Mouse (Mus musculus) spleen, adult 2 months (tissue): ENCODE data around the gene Pfdn4. TPM values are rescaled to one million over a fixed set of nuclear protein-coding genes. Genes with fewer than 3 reads are reported as not detected.

ENCODE experiments used
- DNase-seq, 2 experiments: peaks; one replicate each; pipeline versions ENCODE4 v3.0.0 to v3.0.0-alpha.2; 2012 to 2021; ENCODE audit warnings: low spot score in 2 of 2, low read depth in 1 of 2
- H3K27ac ChIP-seq: fragments of 200-500 bp; 2 replicates; pipeline ENCODE4 v1.5.1; 2012; ENCODE audit warnings: low read length, inconsistent platforms; ENCODE audit not compliant: insufficient read depth
- H3K27me3 ChIP-seq: fragments of 200-500 bp; 2 replicates; pipeline ENCODE4 v1.6.1; 2012; ENCODE audit warnings: mild to moderate bottlenecking, moderate library complexity, low read length, inconsistent platforms; ENCODE audit not compliant: control insufficient read depth, insufficient read depth
- H3K36me3 ChIP-seq: fragments of 200-500 bp; 2 replicates; pipeline ENCODE4 v1.6.1; 2012; ENCODE audit warnings: mild to moderate bottlenecking, low read length, inconsistent platforms; ENCODE audit not compliant: control insufficient read depth, insufficient read depth
- H3K4me1 ChIP-seq: fragments of 200-500 bp; 2 replicates; pipeline ENCODE4 v1.6.1; 2011; ENCODE audit warnings: inconsistent platforms; ENCODE audit not compliant: control insufficient read depth, insufficient read depth, insufficient read length
- H3K4me3 ChIP-seq: fragments of 200-500 bp; 2 replicates; pipeline ENCODE4 v1.5.1; 2011; ENCODE audit warnings: mild to moderate bottlenecking, inconsistent platforms; ENCODE audit not compliant: insufficient read depth, insufficient read length; ENCODE audit errors: extremely low read depth
- CTCF ChIP-seq: fragments of 200-500 bp; IDR thresholded peaks from 2 replicates; pipeline ENCODE4 v1.5.1; 2011; ENCODE audit warnings: mild to moderate bottlenecking, inconsistent platforms; ENCODE audit not compliant: insufficient read depth, insufficient read length, insufficient replicate concordance; ENCODE audit errors: extremely low read depth
- POLR2A ChIP-seq: fragments of 200-500 bp; IDR thresholded peaks from 2 replicates; pipeline ENCODE4 v1.6.1; 2011; ENCODE audit warnings: low read depth, low read length, inconsistent platforms
- WGBS: fragments of 180-500 bp; shearing (Covaris S2); methylation state at CpG from one replicate; pipeline ENCODE4 v1.1.7; 2018; 5-methylcytosine and 5-hydroxymethylcytosine counted together
- polyA plus RNA-seq: library from polyadenylated mRNA; depleted of rRNA; stranded (reverse); fragments of >200 nt; gene quantifications from 2 replicates; pipeline ENCODE4 v1.2.3, GENCODE M21; 2012

Pfdn4 gene
- polyA plus RNA-seq, 1 experiment: 3.0 TPM

DNA sequence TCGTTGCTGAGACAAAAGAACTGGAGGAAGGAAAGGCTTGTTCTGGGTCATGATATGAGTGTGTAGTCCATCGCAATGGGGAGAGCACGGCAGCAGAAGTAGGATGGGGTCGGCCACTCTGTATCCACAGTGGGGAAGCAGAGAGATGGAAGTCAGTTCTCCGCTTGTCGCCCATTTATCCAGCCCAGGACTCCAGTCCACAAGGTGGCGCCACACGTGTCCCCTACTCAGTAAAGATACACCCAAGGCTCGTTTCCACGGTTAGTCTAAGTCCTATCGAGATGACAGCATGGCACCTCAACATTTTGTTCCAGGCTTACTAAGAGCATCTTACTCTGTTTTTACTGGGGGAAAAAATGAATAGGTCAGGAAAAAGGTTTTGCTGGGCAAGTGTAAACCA lies 20.0 kb upstream of the Pfdn4 start:
- Histone ChIP-seq H3K36me3 (no peaks in the 10 kb centered on the region), H3K27ac (no peak overlapping the region), H3K27me3 (no peaks in the 10 kb centered on the region), H3K4me1 (no peaks in the 10 kb centered on the region), H3K4me3 (no peak overlapping the region)
- peak in 1 of 2 experiments; percentile 9 for DNase-seq
- WGBS: 68% methylated on average over 11 of the region's 11 CpGs
- TF ChIP-seq CTCF (0 out of 2 replicates have a peak, but pooled peaks have one; percentile 12), POLR2A (no peak)

GRCm38 (mm10) chr2:170476643-170477042 lies 19.6 kb upstream of the Pfdn4 start:
- Histone ChIP-seq H3K36me3 (no peaks in the 10 kb centered on the region), H3K4me1 (no peaks in the 10 kb centered on the region), H3K27me3 (no peaks in the 10 kb centered on the region), H3K4me3 (no peak overlapping the region), H3K27ac (no peak overlapping the region)
- TF ChIP-seq CTCF: no peak
- TF ChIP-seq POLR2A: no peak
- WGBS: 91% methylated on average over 8 of the region's 8 CpGs
- no peak for DNase-seq

DNA sequence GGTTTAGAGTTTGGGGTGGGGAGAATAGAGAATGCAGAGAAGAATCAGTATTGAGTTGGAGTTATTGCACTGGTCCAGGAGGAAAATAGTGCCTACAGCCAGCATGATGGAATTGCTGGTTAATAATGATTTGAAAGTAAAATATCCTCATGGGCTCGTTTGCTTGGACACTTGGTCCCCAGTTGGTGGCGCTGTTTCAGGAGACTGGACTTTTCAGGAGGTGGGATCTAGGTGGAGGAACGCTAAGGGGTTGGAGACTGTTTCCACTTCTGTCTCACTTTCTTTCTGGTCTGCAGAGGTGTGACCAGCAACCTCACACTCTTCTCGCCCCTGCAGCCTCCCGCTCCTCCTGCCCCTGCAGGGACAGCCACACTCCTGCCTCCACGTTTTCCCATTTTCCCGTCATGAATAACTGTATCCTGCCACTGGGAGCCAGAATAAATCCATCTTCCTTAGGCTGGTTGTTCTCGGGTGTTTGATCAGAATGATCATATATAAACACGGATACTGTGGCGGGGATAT lies 14.1 kb upstream of the Pfdn4 start:
- 68% methylated on average over 10 of the region's 10 CpGs for WGBS
- TF ChIP-seq CTCF (no peak), POLR2A (no peak)
- DNase-seq: no peak
- H3K4me1 ChIP-seq: no peaks in the 10 kb centered on the region
- no peaks in the 10 kb centered on the region for H3K36me3 ChIP-seq
- no peak overlapping the region for H3K27ac ChIP-seq
- H3K27me3 ChIP-seq: no peaks in the 10 kb centered on the region
- no peak overlapping the region for H3K4me3 ChIP-seq

GRCm38 (mm10) chr2:170483914-170484313 lies 12.3 kb upstream of the Pfdn4 start:
- Histone ChIP-seq H3K27ac (no peak overlapping the region), H3K27me3 (no peaks in the 10 kb centered on the region), H3K36me3 (no peaks in the 10 kb centered on the region), H3K4me1 (no peaks in the 10 kb centered on the region), H3K4me3 (no peak overlapping the region)
- TF ChIP-seq CTCF (no peak), POLR2A (no peak)
- DNase-seq: no peak
- WGBS: 73% methylated on average over 11 of the region's 11 CpGs

DNA sequence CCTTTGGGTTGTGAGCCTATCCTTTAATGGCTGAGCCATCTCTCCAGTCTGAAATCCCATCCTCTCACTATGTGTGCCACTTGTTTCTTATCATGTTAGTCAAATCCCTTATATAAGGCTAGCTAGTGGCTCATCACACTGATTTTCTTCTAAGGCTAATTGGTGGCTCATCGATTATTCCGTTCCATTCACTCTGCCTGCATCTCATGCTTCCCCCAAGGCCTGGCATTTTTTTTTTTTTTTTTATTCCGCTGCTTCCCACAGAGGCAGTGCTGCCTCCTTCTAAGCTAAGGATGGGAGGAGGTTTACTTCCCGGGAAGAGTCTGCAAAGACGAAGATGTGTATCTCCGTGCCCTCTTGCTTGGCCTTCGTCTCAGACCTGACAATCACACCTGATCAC lies 9.0 kb upstream of the Pfdn4 start:
- WGBS: 77% methylated on average over 7 of the region's 7 CpGs
- Histone ChIP-seq H3K4me3 (no peak overlapping the region), H3K4me1 (no peaks in the 10 kb centered on the region), H3K36me3 (no peaks in the 10 kb centered on the region), H3K27me3 (no peaks in the 10 kb centered on the region), H3K27ac (no peak overlapping the region)
- no peak for DNase-seq
- TF ChIP-seq CTCF (no peak), POLR2A (no peak)

DNA sequence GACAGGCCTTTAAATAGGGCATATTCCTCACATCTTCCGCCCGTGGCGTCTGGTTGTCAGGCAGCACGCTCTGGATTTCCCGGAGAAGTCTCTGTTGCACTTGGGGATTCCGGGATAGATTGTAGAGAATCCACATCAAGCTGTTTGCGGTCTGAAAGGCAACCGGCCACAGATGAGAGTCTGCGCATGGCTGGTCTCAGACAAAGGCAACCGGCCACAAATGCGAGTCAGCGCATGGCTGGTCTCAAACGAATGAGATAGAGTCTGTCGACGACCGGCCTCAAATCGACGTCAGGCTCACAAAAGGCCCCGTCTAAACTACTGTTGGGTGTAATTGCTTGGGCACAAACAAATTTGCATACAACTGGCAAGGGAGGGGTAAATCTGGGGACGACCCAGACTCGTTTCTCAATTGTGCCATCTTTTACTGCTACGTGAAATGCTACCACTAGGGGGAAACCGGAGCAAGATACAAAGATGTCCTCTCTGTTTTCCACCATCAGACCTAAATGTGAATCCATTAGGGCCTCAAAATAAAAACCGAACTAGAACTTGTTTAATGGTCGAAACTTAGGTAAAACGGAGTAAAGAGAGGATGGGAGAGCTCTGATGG lies 8.2 kb upstream of the Pfdn4 start:
- no peak for DNase-seq
- Histone ChIP-seq H3K4me1 (no peaks in the 10 kb centered on the region), H3K27ac (no peak overlapping the region), H3K36me3 (no peaks in the 10 kb centered on the region), H3K4me3 (no peak overlapping the region), H3K27me3 (no peaks in the 10 kb centered on the region)
- 59% methylated on average over 26 of the region's 26 CpGs for WGBS
- TF ChIP-seq CTCF: no peak
- TF ChIP-seq POLR2A: no peak
